Mouse (Mus musculus): ENCODE measurements around the gene Cfap298.

Cfap298 gene

DNA sequence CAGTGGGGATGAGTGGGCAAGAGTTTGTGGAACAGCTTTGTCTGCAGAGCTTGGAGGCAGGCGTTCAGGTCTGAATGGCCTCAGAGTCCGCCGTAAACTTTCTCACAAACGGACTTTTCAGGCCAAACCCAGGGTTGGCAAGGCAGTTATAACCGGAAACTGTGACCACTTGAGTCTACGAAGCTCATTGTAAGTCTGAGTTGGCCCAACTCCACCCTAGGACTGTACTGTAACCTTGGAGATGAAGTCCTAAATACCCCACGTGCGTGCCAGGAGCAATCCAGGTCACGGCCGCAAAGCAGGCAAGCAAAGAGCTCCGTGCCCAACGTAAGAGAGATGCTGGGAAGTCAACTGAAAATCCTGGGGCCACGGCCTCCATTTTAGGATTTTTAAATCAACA, 23.1 kb downstream of the Cfap298 start:
- DNase-seq (ENCODE audit: low spot score) = no peak

DNA sequence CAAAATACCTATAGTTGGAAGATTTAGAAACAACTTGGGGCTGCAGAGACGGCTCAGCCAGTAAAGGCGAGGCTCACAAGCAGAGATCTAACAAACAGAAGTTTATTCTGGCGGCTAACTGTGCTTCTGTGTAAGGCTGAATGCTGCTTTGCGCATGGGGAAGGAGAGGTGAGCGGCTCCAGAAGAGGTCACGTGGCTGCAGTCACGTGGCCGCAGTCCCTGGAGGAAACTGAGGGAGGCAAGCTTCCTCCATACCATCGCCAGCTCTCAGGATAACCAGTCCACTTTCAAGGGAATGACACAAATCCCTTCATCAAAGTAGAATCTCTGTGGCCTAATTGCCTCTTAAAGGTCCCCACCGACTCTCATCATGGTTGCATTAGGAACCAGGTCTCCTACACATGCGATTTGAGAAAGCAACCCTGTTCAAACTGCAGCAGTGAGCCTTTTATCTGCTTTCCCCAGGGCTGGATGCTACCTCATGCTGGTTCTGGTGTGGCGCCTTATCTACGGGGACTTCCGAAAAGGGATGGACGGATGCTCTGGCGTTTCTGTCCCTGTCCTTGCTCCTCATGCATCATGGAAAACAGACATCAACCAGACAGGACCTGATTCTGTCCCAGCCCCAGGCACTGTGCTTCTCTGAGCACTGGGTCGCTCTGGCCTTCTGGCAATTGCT, 23.9 kb downstream of the Cfap298 start:
- no peak for DNase-seq (ENCODE audit: low spot score)

DNA sequence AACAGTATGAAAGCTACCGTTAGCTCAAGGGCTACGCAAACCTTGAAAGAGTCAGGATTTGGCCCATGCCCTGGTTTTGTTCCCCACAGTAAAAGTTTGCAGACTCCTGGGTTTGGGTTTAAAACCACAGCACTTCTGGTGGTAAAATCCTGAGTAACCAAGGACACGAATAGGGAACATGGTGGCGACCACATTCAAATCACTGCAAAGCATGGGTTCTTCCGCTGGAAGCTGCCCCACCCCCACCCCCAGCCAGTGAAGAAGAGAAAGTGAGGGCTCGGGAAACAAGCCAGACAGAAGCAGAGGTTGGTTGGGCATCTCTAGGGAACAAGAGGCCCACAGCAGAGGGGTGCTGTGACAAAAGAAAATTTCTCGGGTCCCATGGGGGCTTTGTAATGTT, 27.7 kb downstream of the Cfap298 start:
- no peak for DNase-seq (ENCODE audit: low spot score)

DNA sequence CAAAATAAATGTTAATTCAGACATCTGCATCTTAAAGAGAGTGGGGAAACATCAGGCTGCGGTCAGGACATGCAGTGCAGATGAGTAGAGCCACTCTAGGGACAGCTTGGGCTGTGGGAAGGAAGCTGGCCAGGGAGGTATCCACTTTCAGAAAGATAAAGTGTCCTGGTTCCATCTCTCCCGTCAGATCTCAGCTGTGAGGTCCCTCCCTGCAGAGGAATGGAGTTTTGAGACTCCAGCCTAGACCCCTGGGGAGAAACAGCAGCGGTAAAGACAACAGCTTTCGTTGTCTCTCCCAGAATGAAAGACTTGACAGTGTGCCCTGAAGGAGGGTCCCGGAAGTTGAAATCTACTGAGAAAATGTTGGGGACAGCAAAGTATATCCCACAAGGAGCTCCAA, 31.6 kb downstream of the Cfap298 start:
- DNase-seq (ENCODE audit: low spot score) = no peak

DNA sequence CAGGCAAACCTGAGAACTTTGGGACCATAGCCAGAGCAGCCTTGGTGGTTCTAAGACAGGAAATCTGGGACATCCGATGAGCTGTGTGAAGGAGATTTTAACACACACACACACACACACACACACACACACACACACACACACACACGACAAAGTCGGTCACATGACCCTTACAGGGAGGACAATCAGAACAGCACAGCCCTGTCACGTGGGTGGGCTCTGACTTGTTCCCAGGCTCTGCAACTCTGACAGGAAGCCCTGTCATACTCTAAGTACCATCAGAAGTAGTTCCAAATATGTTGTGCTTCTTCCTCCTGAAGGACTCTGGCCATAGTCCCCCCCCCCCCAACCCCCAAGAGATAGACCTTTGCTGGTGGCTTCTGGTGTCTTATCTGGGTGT, 33.5 kb downstream of the Cfap298 start:
- no peak for DNase-seq (ENCODE audit: low spot score)

DNA sequence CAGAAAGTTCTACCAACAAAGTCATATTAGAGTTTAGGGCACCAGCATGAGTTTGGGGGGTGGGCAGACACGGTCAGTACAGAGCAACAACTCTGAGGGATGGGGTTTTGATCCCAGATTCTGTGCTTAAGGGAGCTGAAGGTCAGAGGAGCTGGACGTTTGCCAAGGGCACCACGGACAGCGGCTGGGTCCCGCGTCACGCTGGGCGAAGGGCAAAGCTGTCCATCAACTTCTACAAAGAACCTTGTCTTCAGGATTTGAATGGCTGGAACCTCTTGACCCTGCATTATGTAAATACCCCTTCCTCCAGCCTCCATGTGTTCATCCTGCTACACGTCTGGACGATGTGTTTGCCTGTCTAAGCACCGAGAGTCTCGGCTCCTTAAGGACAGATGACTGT, 35.4 kb downstream of the Cfap298 start:
- DNase-seq (ENCODE audit: low spot score) = no peak

DNA sequence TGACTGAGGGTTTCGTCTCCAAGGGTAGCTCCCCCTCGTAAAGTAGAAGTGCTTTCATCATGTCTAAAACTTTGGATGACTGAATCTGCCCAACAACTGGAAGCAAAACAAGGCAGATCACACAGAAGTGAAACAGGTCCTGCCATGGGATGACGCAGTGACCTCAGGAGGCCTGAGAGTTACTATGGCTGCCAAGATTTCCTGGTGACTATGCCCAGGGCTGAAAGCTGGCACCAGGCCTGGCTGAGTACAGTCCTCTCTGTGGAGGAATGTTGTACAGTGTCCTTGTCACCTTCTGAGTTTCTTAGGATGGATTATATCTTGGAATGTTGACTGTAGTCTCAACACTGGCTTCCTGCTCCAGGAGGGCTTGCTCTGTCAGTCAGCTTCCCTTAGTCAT, 37.3 kb downstream of the Cfap298 start:
- no peak for DNase-seq (ENCODE audit: low spot score)

DNA sequence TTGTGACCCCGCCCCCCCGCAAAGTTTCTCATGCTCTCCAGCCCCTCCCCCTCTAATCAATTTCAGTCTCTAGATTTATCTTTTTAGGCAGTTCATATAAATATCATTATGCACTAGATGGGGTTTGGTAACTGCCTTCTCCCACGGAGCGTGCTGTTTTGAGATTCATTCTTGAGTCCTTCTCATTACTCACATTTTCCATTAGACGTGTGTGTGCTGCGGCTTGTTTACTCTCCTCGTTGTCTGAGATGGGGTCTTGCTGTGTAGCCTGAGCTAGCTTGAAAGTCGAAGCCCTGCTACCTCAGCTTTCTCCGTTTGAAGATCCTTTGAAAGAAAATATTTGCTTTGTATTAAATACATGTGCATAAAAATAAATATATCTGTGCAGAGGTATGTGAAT, 41.1 kb downstream of the Cfap298 start:
- DNase-seq (ENCODE audit: low spot score) = no peak

DNA sequence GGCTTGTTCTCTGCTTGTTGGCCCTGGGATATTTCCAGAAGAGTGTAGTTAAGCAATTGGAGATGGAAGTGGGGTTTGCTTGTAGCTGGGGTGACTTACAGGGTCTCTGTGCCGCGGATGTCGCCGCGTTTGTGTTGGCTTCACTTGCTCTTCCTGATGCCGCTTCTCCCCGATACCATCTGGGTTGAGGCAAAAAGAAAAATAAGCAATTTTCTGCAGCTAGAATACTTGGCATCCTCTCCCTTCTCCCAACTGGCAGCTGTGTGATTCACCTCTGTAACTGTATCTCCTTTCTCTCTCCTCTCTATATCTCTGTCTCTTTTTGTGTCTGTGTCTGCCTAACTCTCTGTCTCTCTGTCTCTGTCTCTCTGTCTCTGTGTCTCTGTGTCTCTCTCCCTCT, 41.9 kb downstream of the Cfap298 start:
- no peak for DNase-seq (ENCODE audit: low spot score)

DNA sequence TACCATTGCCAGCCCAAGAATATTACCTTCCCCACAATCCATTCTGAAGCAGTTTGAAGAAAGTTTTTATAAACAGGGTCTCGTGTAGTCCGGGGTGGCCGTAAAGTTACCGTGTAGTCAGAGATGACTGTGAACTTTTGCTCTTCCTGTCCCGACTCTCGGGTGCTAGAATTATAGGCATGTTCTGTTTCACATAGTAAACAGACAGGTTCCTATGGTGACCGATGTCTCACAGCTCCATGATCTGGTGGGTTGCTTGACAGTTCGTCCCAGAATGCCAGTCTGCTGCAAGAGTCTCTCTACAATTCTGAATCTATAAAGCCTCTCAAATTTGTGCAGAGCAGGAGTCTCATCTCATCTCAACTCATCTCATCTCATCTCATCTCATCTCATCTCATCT, 42.8 kb downstream of the Cfap298 start:
- DNase-seq (ENCODE audit: low spot score) = no peak

DNA sequence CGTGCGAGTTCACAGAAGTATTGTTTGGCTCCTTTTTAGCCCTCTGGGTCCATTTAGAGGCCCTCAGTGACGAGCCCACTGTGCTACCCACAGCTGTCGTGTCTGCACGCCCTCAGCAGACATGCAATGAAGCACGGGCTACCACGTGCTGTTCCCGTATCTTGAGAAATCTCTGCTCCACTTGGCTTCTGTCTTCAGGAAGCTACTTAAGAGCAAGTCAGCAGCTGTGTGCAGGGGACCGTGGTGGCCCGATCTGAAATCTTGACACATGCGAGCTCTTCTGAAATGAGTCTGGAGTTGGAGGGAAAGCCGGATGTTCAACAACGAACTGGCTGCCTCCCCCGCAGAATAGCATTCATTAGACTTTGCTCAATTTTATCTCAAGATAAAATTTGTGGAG, 43.3 kb downstream of the Cfap298 start:
- DNase-seq (ENCODE audit: low spot score) = no peak

DNA sequence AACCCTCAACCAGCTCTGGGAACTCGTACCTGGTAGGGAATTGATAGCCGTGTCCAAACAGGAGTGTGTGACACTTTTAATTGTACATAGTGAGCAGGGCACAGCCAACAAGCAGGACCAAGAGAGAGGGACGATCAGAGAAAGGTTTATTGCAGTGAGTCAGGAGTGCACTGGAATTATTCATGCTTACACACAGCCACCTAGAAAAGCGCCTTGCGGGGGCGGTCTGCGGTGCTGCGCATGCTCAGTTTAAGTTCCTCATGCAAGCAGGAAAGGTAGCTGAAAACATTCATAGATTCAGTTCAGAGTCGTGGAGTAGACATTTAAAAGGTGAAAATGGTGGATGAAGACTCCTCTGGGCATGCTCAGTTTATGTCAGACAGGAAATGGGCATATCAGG, 44.2 kb downstream of the Cfap298 start:
- no peak for DNase-seq (ENCODE audit: low spot score)

DNA sequence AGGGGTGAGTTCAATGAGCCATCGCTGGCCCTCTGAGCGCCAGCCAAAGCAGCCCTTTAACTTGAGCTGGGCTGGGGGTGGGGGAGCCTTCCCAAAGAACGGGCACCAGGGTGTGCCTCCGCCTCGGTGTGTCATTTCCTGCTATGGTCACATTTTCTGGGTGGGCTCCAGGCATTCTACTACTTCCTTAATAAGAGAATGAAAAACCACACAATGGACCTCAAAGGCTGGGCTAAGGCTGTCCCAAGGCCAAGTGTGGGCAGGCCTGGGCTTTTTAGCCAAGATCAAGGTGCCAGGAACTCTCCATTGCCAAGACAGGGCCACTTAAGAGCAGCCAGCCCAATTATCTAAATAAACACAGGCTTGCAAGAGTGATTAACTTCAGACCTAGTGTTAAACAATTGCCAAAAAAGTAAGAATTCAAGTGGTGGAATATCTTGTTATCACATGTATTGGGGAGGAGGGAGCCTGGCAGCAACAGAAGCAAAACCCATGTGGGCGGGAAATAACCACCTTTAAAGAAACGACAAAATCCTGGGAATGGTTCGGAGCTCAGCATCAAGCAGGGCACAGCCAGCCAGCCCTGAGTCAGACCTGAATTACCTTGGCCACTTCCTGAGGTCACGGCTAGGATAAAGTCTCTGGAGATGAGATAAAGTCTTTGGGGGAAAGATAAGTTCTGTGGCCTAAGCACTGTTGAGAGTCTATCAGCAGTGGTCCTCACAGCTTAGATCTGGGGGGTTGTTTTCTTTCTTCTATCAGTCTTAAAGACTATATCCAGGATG, 48.9 kb downstream of the Cfap298 start:
- no peak for DNase-seq (ENCODE audit: low spot score)

DNA sequence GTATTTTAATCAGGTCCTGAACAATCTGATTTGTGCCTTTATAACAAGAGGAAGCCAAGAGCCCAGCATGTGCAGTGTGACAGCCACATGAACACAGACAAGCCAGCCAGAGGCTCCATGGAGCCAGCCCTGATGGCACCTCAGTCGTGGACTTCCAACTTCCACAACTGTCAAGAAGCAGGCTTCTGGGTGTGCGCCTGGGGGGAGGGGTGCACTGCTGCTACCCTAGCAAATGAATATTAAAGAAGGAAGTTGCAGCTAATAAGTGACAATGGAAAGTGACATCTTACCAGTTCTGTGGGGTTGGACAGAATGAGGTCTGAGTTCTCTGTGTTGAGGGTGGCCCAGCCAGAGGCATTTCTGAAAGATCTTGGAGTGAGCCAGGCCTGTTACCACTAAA, 49.6 kb downstream of the Cfap298 start:
- no peak for DNase-seq (ENCODE audit: low spot score)

DNA sequence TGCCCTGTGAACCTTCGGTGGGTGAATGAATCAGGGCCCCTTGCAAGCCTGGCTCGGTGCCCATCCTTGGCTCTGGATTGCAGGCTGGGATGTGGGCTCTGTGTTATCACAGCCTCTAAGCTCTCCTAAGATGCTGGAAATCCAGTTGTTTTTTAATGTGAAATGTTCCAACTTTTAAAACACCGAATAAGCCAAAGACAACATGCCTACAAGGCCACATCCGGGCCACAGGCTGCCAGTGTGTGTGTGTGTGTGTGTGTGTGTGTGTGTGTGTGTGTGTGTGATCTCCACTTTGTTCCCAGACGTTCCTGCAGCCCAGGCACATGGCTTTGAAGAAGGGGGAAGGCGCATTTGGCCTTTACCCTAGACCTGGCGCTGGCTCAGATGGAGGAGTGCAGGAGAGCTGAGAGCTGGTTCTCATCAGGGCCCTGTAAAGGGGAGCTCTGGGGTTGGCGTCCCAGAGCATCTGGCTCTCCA, 52.4 kb downstream of the Cfap298 start:
- DNase-seq (ENCODE audit: low spot score) = no peak

DNA sequence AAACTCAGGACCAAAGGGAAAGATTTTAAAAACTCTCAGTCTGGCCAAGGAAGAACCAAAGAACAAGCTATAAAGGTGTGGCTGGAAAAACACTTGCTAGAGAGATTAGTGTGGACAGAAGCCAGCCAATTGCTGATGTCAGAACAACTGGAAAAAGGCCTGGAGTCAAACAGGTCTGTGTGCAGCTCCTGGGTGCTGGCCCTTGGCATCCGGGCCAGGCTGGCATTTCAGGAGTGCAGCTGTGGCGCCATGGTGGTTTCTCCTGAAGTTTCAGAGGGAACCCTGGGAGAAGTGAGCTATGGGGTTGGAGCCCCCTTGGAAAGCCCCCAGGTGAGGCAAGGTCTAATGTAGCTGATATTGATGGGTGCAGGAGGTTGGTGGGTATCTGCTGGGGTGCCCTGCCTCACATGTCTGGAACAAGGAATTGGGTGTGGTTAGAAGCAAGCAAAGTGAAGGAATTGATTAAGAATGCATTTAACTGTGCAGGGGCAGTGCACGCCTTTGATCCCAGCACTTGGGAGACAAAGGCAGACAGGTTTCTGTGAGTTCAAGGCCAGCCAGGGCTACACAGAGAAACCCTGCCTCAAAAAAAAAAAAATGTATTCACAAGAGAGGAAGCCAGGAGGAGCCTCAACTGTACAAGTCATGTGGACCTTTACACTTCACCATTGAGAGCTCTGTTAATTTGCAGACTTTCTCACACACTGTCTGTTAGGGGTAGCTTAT, 56.6 kb downstream of the Cfap298 start:
- no peak for DNase-seq (ENCODE audit: low spot score)
